Mouse (Mus musculus) spleen, adult 18-20 months (tissue): ENCODE results near the gene Tcf3.
A peak's percentile ranks its signal among the peaks of the same experiment; 100 is the strongest.

ENCODE experiments used
- DNase-seq, 2 experiments: peaks; one replicate each; pipeline ENCODE4 v3.0.0; 2022; ENCODE audit warnings: mixed read lengths in 2 of 2

Tcf3 gene

DNA sequence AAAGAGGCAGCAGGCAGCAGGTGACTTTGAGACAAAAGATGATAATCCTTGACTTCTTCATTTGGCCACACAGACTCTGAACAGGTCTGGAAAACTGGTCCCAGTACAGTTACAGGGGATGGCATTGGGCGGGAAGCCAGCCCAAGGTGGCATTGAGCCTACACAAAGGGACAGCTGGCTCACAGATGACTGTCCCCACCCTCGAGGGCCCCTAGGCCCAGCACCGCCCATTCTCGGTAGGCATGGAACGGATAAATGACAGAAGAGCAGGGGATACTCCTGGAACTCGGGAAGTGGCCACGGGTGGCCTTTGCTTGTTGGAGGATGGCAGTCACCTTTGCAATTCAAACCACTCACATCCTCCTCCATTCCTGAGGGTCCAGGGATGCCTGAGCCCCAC, 48.1 kb downstream of the Tcf3 start:
- no peak for DNase-seq

DNA sequence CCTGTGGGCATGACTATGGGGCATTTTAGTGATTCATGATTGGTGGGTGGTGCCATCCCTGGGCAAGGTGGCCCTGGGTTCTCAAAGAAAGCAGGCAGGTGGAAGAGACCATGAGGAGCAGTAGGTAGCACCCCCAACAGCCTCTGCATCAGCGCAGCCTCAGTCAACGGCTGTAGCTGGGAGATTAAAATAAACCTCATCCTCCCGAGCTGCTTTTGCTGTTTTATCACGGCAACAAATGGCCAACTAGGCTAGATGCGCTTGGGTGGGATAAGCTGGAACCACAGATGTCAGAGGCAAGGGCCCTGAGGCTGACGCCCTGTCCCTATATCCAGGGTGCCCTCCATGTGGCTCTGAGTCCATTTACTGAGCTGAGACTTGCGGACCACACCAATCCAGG, 48.7 kb downstream of the Tcf3 start:
- DNase-seq = no peak

DNA sequence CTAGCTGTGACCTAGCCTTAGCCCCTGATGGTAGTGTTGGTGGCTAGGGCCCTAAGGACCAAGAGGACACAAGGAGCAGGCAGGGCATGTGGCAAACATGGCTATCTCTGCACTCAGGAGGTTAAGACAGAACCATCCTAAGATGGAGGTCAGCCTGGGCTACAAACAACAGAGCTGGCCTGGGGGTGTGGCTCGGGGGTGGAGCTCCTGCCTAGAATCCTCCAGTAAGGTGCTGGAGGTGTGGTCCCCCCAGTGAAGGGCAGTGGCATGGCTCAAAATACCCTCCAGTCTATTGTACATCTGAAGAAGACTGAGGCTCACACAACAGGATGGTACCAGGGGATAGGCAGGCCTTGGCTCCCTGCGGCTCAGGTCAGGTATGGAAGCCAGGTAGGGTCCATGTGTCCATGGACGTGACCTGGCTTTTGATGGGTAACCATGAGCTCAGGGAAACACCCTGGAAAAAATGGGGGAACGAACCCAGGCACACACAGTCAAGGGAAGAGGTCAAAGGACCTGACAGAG, 49.3 kb downstream of the Tcf3 start:
- no peak for DNase-seq

DNA sequence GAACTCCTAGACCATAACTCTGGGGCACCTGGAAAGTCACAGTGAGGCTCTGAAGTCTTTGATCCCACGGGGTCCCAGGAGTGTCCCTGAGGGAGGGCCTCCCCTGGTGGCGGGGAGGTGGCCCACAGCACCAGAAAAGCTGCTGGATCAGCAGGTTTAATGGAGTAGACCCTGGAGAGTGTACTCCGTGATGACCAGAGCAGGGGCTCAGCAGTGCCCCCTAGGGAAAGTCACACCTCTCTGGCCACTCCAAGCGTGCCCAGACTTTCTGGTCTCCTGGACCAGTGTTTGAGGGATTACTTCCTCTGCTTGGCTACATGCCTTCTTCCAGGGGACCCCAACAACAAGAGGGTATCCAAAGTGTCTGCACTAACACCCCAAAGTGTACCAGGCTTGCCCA, 50.0 kb downstream of the Tcf3 start:
- no peak for DNase-seq

DNA sequence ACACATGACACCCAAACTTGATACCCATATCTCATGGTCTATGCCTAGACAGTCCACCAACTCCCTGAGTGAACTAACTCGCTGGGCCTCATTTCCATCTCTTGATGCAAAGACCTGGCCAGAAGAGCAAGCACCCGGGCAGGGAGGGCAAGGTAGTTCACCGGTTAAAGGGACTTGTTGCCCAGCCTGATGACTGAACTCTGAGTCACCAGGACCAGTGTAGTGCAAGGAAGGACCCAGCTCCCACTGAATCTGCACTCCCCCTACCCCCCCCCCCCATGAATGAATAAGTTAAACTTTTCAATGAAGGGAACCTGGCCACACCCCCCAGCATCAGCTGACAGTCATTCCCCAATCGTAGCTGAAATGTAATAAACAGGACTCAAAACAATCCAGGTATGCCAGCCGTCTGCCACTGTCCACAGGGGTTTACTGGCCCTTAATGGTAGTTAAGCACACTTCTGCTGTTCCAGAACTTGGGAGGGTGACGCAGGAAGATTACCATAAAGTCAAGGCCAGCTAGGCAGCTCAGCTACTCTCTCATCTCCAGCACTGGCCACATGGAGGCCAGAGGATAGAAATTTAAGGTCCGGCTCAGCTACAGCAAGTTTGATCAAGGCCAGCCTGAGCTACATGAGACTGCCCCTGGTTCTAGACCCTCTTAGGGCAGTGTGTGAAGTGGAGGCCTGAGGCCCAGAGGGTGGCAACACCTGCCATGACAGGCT, 50.6 kb downstream of the Tcf3 start:
- DNase-seq = no peak

DNA sequence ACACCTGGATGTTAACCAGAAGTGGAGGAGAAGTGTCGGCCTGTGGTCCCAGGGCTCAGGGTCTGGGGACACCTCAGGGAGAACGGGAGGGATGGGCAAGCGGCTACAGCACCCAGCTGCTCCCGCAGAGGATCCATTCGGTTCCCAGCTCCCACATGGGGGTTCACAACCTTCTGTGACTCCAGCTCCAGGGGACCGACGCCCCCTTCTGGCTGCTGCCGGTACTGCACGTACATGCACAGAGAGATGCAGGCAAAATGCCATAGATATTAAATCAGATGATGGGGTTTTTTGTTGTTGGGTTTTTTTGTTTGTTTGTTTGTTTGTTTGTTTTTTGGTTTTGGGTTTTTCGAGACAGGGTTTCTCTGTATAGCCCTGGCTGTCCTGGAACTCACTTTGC, 55.7 kb downstream of the Tcf3 start:
- no peak for DNase-seq

DNA sequence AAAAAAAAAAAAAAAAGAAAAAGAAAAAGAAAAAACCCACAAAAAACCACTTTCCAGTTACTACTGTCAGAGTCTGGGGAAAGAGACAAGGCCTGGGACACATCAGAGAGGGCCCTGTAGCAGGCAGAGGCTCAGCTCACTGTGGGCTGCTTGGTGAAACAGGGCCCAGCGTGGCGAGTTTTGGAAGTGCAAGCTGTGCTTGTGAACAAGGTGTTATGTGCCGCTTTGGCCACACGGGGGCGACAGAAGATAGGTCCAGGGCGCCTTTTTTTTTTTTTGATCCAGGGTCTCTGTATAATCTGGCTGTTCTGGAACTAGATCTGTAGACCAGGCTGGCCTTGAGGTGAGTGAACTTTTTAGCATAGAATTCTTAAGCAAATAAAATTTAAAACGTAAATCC, 57.3 kb downstream of the Tcf3 start:
- DNase-seq = peak; percentile 77 to 88

DNA sequence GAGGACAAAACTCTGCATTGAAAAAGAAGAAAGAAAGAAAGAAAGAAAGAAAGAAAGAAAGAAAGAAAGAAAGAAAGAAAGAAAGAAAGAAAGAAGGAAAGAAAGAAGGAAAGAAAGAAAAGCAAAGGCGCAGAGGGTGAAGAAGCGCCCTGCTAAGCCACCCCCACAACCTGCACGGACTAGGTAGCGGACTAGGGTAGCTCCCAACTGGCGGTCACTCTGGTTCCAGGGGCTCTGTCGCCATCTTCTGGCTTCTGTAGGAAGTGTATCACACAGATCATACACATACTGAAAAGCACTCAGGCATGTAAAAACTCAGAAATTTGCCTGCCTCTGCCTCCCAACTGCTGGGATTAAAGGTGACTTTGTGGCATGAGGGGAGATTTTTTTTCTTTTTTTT, 59.4 kb downstream of the Tcf3 start:
- DNase-seq = peak; percentile 52 to 73

DNA sequence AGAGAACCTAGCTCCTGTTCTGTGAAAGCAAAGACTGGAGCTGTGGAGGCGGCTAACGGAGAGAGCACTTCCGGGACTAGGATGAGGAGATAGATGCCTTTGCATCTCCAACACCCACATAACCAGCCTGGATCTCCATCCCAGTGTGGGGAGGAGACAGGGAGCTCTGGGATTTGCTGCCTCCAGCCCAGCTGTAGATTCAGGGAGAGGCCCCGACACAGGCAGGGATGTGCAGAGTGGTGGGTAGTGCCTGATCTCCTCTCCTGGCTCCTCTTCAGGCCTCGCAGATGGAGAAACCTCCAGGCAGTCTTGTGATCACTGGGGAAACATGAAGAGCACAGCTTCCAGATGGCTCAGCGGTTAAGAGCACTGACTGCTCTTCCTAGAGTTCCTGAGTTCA, 60.7 kb downstream of the Tcf3 start:
- no peak for DNase-seq

DNA sequence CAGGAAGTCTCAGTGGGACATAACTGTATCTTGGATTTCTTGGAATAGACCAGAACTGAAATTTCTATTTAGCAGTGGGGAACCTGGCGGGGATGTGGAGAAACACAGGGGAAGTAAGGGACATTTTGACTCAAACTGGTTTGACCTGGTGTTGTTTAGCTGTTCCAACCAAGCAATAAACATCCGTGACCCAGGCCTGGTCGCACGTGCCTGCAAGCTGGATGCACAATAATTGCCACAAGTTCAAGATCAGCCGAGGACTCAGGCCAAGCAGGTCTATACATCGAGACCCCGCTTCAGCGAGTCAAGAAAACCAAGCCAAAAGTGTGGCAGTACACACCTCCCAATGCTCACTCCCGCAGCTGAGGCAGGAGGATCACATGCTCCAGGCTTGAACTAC, 61.5 kb downstream of the Tcf3 start:
- no peak for DNase-seq

DNA sequence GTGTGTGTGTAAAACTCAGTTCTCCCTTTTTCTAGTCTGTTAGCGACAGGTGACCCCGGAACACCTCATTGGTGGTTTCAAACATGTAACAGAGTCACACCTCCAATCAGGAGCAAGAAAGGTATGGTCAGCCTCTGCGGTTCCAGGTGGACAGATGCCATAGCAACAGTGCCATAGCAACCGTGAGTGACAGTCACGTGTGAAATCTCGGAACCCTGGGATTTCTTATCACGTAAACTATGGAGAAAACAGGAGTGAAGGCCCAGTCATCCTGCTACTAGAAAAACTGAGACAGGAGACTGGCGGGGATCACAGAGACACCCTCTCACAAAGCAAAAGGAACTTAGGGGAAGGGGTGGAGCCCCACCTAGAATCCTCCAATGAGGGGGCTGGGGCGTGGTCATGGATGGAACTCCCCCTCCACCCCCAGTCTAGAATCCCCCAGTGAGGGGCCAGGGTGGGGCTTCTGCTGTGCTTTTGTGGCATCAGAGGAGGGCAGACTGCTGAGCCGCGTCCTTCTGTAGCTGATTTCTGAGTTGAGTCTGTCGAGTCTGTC, 62.0 kb downstream of the Tcf3 start:
- DNase-seq = peak; percentile 54 to 73

DNA sequence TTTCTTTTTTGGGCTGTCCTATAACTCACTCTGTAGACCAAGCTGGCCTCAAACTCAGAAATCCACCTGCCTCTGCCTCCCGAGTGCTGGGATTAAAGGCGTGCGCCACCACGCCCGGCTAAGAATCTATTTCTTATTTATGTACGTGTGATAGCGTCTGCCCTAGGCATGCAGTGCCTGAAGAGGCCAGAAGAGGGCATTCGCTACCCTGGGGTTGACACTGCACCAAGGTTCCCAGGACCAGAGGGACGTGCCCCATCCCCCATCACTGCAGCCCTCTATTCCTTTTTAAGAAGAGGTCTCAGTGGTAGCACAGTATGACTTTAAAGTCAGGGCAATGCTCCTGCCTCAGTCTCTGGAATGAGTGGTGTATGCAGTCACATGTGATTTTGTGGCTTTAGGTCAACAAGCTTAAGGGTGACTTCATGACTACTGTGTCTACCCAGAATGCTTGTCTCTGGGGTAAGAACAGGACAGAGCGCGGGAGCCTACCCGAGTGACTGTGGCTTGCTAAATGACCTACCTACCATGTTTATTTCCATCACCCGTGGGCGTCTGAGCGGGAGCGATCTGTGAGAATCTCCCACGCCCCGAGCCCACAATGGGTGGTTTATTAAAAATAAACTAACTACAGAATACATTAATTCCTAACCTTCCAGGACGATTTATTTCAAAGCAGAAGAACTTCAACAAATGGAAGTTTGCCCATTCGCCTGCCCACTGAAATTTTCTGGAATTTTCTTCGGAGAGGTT, 63.3 kb downstream of the Tcf3 start:
- peak in 1 of 2 experiments; percentile 37 for DNase-seq

DNA sequence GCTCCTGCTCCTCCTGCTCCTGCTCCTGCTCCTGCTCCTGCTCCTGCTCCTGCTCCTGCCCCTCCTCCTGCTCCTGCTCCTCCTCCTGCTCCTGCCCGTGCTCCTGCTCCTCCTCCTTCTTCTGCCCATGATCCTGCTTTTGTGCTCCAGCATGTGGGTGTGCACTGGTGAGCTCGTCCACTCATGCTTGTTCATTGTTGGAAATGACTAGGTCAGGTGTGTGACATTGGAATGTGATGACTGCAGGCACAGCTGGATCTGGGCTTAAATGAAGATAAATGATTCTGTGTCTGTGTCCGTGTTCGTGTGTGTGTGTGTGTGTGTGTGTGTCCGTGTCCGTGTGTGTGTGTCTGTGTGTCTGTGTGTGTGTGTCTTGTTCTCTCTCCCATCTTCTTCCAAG, 65.1 kb downstream of the Tcf3 start:
- DNase-seq = no peak

DNA sequence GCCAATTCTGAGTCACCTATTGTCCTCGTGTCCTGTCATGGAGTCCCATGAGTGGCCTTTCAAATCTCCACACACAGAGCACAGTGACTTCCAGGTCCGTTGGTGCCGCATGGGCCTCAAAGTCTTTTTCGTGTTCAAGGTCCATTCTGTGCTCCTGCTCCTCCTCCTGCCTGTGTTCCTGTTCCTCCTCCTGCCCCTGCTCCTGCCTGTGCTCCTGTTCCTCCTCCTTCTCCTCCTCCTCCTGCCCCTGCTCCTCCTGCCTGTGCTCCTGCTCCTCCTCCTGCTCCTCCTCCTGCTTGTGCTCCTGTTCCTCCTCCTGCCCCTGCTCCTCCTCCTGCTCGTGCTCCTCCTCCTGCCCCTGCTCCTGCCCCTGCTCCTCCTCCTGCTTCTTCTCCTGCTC, 65.5 kb downstream of the Tcf3 start:
- no peak for DNase-seq

DNA sequence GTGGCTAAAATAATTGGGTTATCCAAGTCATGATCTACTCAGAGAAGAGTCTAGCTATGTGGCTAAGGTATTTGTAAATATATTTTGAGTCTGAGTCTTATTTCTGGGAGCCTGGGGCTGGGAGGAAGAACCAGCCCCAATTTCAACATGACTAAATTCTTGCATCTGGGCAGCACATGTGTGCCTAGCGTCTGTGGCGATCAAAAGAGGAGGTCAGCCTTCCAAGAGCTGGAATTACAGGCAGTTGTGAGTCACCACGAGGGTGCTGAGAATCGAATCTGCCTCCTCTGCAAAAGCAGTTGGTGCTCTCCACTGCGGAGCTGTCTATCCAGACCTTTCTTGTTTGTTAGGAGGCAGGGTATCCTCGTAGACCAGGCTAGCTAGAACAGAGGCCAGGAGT, 67.7 kb downstream of the Tcf3 start:
- DNase-seq = no peak

DNA sequence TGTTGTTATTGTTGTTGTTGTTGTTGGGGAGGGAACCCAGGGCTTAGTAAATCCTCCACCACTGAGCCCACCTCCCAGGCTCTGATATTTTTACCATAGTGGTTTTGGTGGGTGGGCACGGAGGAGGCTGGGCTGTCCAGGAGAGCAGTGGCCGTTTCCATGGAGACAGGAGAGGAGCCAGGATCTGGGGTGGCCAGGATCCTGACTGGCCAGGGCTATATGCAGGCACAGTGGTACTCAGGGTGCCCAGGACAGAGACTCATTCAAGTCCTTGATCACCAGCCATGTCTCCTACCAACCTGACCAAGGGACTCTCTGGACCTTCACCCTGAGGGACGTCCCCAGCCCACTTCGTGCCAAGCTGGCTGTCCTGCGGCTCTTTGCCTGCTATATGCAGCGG, 69.7 kb downstream of the Tcf3 start:
- DNase-seq = no peak
